ENCODE assay signal across 12 mouse cellular contexts in the genomic region with DNA sequence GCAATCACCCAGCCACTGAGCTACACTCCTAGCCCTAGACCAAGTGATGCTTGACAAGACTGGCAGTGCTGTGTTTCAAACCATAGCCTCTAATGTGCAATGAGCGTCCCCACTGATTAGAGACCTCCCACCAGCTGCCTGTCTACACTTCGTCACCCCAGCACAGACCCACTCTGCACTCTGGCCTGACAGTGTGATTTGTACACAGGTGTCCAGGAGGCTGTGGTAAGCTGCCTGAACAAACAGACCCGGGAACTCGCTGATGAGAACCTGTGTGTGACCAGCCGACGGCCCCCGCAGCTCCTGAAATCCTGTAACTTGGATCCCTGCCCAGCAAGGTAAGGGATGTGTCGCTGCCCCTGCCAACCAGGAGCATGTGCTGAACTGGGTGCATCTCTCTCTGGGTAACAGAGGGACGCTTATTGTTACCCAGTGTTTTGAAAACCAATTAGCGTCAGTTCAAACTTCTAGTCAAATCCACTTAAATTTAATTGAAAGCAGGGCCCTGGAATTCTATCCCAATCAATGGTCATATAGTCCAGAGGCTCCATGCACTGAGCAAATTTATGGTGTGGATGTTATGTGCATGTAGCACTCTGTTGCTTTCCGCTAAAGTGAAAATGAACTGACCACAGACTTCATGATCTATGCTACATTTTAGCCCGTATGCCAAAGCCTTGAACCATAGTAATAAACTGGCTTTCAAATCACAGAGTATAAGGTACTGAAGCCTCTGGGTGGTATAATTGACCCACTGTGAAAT.
DNase-seq lines count a peak whose midpoint lies in the region; ATAC-seq lines count a peak whose summit lies in the region.
"Had no signal": no experiment of that assay in that cellular context is flagged by ENCODE, and none has a peak within 500 bp of the region (broad histone marks: within the 10 kb centered on the region; RNA-seq: fewer than 3 reads in every experiment).

No protein-coding gene starts in this region.

- H3K9me3 ChIP-seq in midbrain, embryonic 15.5 days, result no peaks in the 10 kb centered on the region
- H3K9me3 ChIP-seq in midbrain, embryonic 13.5 days, result no peaks in the 10 kb centered on the region

- no peak overlapping the region for H3K27ac ChIP-seq in midbrain, embryonic 15.5 days
- no peak overlapping the region for H3K27ac ChIP-seq in midbrain, embryonic 13.5 days
- H3K27ac ChIP-seq: heart, adult 2 months had no signal

- no peak overlapping the region for H3K4me3 ChIP-seq in midbrain, embryonic 15.5 days
- H3K4me3 ChIP-seq in midbrain, embryonic 13.5 days (replicated peaks), result no peak overlapping the region
- H3K4me3 ChIP-seq: heart, adult 2 months had no signal

- H3K36me3 ChIP-seq in midbrain, embryonic 15.5 days (replicated peaks), result no peaks in the 10 kb centered on the region
- no peaks in the 10 kb centered on the region for H3K36me3 ChIP-seq in midbrain, embryonic 13.5 days

- no peaks in the 10 kb centered on the region for H3K4me1 ChIP-seq in midbrain, embryonic 15.5 days
- H3K4me1 ChIP-seq in midbrain, embryonic 13.5 days (replicated peaks), result no peaks in the 10 kb centered on the region

- DNase-seq in heart, adult 11 months, result peak; percentile 5
- no peak for DNase-seq in heart, postnatal 14 days
- DNase-seq in hindlimb bud, embryonic 11.5 days (ENCODE audit: extremely low spot score, low read depth, low spot score), result peak; percentile 62
- DNase-seq in ovary, postnatal 10 days (ENCODE audit: low spot score), result no peak
- DNase-seq in gastrocnemius, adult 18-20 months (ENCODE audit: low spot score), result no peak
- DNase-seq: heart, adult 2 months; heart, postnatal 36 days; layer of hippocampus, postnatal 36 days; lung, postnatal 10 days; thymus, adult 2 months had no signal

- H3K27me3 ChIP-seq in midbrain, embryonic 15.5 days (replicated peaks), result no peaks in the 10 kb centered on the region
- H3K27me3 ChIP-seq in midbrain, embryonic 13.5 days, result no peaks in the 10 kb centered on the region

- no peak overlapping the region for H3K4me2 ChIP-seq in midbrain, embryonic 15.5 days
- H3K4me2 ChIP-seq in midbrain, embryonic 13.5 days (replicated peaks), result no peak overlapping the region

- ATAC-seq in midbrain, embryonic 15.5 days (replicated peaks), result 0 out of 2 replicates have a peak, but pooled peaks have one; percentile 33
- ATAC-seq in midbrain, embryonic 13.5 days, result no peak

- no peak overlapping the region for H3K9ac ChIP-seq in midbrain, embryonic 15.5 days
- no peak overlapping the region for H3K9ac ChIP-seq in midbrain, embryonic 13.5 days (replicated peaks)

- WGBS in midbrain, embryonic 15.5 days, result 73% methylated on average over 12 of the region's 12 CpGs
- WGBS in midbrain, embryonic 13.5 days, result 78% methylated on average over 12 of the region's 12 CpGs

- intact Hi-C loops in heart, postnatal 14 days (cut with DNase I), result no loop called here

Comparison
In these comparisons a context has a peak if more than half of its experiments do, and no peak if none do; other contexts are left out.
1. DNase-seq: peak in heart, adult 11 months (single experiment) and hindlimb bud, embryonic 11.5 days (single experiment); none in heart, postnatal 14 days (0 of 2), ovary, postnatal 10 days (single experiment) and gastrocnemius, adult 18-20 months (single experiment).